Mouse (Mus musculus) gastrocnemius, postnatal 10 days (tissue): ENCODE data around the gene H1foo. TPM values are rescaled to one million over a fixed set of nuclear protein-coding genes. Genes with fewer than 3 reads are reported as not detected.

Experiments used
- DNase-seq: peaks from one replicate; pipeline ENCODE4 v3.0.0; 2021; ENCODE audit warnings: mixed read lengths
- total RNA-seq, 2 experiments: library from RNA; stranded (reverse); gene quantifications; 2 replicates each; pipeline ENCODE4 v1.2.3; 2021

H1foo gene
- total RNA-seq, 2 experiments from 2014 or later: not detected

DNA sequence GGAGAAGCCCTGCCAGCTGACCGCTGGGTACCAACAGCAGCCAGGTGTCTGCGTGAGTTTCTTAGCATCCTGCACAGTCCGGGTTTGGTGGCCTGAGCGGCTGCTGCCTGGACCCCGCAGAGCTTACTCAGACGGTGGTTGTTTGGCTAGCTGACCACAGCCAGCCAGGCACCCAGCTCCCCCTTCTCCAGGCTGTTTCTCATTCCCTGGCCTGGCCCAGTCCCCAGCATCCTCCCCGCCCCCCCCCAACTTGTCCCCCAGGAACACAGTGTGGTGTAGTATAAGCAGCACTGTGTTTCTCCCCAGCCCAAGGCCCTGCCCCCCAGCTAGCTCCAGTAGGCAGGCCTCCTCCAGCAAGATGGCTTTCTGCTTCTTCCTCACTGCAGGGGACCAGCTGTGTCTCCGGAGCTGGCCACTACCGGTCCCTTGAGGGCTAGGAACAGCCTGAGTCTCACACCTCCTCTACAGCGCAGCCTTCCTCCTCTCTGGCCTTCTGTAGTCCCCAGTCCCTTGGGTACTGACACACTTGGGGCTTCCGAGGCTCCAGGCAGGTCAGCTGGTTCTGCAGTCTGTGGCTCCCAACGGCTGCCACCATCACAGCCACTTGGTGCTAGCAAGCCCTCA is 41.8 kb downstream of the H1foo start:
- no peak for DNase-seq

- DNase-seq: no peak
Observed at GRCm38 (mm10) chr6:115987096-115987747, 42.5 kb downstream of the H1foo start.

DNA sequence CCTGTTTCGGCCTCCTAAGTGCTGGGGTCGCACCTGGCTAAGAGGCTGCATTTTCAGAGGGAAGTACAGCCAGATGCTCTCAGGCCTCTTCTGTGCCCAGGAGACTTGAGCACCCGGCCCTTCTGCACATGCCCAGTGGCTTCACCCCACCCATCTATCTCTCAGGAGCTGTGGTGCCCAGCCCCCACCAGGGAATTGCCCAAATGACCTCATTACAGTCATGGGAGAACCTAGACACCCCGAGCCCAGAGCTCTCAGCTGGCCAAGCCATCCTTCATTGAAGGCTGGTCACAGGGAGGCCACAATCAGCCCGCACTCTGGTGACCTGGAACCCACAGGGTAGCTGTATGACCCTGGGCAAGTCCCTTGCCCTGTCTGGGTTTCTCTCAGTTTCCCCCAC is 44.3 kb downstream of the H1foo start:
- DNase-seq: no peak

- no peak for DNase-seq
Observed at GRCm38 (mm10) chr6:115989607-115990006, 44.9 kb downstream of the H1foo start.

GRCm38 (mm10) chr6:115990056-115990455 is 45.3 kb downstream of the H1foo start:
- no peak for DNase-seq

DNA sequence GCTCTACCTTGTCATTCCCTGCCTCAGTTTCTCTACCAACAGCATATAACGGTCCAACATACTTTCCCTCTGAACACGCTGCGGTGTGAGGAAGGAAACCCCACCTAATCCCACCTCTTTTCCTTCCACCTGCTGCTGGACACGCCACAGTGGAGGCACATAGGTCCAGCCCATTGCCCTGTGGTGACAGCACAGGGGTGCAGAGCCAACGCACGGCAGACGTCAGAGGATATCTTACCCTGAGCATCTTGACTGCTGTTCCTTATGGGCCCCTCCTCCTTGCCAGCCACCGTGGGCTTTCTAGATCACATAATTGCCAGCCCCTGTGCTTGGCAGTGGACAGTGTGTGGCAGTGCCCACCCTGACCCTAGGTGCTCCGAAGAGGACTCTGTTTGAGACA is 45.7 kb downstream of the H1foo start:
- no peak for DNase-seq

- no peak for DNase-seq
Observed at GRCm38 (mm10) chr6:115991108-115991880, 46.6 kb downstream of the H1foo start.

DNA sequence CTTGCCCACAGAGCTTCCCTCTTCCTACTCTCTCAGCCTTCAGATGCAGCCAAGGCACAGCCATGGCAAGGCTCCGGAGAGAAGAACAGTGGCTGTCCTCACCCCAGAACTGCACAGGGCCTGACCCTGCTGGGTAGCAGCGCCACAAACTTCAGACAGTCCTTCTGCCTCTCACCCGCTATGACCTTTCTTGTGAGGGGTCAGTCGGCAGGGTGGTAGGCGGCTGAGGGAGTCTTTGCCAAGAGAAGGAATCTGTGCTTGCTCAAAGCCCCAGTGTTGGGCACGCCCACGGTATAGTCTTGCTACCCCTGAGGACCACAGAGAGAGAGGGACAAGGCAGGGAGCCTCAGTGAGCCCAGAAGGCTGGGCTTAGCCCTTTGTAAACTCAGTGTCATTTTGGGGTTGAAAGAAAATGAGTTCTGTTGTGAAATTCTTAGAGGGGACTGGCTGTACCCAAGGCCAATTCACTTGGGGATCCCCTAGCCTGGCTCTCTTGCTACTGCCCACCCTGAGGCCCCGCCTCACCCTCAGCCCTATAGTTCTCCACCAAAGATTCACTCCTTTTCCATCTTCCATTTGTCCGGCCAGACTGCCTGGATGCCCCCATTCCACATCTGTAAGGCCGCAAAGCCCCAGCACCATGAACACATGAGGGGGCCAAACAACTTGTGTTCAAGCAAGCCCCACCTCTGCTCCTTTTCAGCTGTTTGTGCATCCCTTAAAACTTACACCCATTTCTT is 47.3 kb downstream of the H1foo start:
- DNase-seq: no peak

- DNase-seq: no peak
Observed at GRCm38 (mm10) chr6:115992981-115993380, 48.2 kb downstream of the H1foo start.

GRCm38 (mm10) chr6:115993463-115994145 is 48.9 kb downstream of the H1foo start:
- DNase-seq: no peak

DNA sequence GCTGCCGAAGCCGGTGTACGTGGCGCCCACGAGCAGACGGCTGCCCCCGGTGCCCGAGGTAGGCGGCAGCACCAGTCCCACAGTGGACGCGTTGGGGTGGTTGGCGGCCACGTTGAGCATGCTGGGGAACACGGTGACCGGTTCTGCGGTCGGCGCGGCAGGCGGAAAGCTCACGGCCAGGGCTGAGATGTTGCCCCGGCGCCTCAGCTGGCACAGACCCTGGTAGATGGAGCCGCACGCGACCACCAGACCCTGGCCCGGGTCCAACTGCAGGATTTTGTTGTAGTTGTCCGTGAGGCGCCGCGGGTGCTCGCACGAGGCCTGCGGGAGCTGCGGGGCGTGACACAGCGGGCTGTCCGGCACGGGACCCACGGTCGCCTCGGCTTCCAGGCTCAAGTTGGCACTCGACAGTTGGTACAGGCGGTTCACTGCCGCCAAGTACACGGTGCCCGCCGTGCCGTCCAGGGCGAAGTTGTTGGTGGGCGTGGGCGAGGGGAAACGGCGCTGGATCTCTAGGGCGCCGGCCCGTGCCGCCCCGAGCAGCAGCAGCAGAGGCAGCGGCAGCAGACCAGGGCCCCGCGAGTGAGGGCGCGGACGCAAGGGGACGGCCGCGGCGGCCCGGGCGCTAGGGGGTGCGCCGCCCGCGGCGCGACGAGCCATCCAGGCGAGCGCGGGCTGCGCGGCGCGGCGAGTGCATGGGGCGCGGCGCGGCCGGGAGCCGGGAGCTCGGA is 49.6 kb downstream of the H1foo start:
- DNase-seq: peak; percentile 67

DNA sequence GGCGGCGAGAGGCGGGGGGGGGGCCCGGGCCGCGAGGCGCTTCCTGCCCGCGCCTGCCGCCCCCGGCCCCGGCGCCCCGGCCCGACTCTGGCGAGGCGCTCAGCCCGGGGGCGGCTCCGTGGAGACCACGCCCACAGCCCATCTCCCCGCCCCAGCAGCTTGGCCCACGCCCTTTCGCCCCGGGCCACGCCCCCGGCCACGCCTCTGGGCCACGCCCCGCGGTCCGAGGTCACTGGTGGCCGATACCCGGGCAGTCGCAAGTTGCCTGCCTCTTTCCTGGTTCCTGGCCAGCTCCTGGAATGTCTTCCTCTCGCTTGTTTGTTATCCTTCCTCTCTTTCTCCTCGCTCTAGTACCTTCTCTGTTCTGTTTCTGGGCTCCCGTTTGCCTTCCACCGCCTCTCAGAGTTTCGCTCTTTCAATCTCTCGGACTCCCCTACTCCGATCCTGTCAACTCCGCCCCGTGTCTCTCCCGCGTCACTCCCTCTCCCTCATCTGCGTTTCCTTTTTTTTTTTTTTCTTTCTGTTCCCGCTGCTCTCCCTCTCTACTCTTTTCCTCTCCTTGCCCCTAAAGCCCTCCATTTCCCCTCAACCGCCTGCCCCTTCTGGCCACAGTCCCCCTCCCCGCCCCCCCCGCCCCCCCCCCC is 50.3 kb downstream of the H1foo start, which contains the start of gene Plxnd1:
Gene Plxnd1, minus strand, starts transcription at position 129 of the 644 bp plus-strand sequence.
- peak; percentile 94 for DNase-seq

DNA sequence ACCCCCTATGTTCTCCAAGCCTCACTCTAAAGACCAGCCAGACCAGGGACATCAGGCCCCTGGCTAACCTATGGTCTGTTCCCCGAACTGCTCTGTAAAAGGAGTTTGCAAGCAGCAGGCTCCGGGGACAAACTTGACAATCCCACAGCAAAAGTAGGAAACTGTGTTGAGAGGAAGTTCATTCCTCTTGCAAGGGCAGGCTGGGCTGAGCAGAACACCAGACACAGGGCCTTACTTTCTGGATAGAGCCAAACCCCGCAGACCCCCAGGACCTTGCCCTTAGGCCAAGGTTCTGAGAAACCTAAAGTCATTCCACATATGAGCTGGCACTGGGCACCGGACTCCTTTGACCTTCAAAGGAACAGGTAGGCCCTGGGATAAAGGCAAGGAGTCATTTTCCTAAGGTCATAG is 50.8 kb downstream of the H1foo start:
- no peak for DNase-seq

GRCm38 (mm10) chr6:115996171-115996851 is 51.6 kb downstream of the H1foo start:
- no peak for DNase-seq

- DNase-seq: no peak
Observed at GRCm38 (mm10) chr6:115997726-115998311, 53.1 kb downstream of the H1foo start.

DNA sequence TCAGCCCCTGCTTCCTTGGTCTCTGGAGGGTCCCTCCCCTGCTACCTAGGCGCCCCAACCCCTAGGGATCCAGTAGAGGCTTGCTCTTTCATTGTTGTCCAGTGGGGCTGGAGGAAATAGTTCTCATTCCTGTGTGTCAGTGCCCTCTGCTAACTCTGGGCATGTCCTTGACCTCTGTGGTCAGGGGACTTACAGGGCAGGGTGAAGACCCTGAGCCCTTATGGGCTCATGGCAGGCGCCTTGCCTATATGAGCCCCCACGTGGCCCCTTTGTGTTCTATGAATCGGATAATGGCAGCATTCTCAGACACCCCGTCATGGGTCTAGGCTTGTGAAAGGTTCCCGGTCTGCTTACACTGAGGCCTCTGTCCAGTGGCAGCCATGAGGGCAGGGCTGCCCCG is 54.0 kb downstream of the H1foo start:
- DNase-seq: peak; percentile 6

DNA sequence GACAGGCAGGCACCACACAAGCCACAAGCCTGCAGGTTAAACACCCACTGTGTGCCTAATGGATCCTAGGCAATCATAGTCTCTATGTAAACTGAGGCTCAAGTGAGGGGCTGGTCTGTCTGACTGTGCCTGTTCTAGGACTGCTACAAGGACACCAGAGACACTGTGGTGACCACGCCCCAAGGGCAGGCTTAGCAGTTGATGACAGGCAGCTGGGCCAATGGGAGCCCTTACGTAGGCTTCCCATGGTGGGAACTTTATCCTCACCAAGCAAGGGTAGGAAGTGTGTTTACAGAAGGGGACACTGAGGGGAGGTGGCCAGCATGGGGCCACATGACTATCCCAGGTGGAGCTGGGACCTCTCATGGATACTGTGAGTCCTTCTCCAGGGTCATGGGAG is 54.5 kb downstream of the H1foo start:
- peak; percentile 8 for DNase-seq
